ENCODE assay signal across 13 mouse cellular contexts in the genomic region with DNA sequence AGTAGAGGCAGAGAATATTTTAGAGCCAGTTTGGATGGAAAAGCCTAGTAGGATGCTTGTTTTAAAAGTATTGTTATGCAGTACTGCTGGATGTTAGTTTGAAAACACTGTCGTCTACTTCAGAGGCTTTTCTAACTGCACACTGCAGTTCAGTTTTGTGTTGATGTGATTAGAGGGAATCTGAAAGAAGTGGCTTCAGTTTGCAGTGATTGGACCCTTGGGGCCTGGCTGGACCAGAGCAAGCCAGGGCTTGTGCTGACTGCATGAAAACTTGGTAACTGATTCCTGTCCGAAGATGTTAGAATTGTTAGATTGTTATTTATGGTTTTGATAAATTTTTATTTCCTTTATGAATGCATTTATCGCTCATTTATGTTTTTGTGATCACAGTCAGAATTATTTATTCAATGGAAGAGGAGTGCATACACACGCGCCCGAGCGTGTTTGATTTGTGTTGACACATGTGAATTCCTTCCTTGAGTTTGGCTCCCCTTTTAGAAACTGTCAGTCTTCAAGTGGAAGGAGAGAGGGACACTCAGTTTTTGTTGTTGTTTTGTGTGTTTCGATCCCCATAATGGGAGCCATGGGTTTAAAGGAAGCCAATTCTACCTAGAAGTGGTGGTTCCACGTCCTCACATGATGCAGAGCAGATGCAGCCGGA.
A peak's percentile ranks its signal among the peaks of the same experiment; 100 is the strongest.
DNase-seq lines count a peak whose midpoint lies in the region; ATAC-seq and TF ChIP-seq lines count a peak whose summit lies in the region.
"Had no signal": no experiment of that assay in that cellular context is flagged by ENCODE, and none has a peak within 500 bp of the region (broad histone marks: within the 10 kb centered on the region; RNA-seq: fewer than 3 reads in every experiment).

No protein-coding gene starts in this region.

- H3K4me2 ChIP-seq in heart, postnatal 0 days (ENCODE audit: low read depth, low read length): peak overlapping the region; percentile 12; the same call in 1 of the 2 replicates
- no peak overlapping the region for H3K4me2 ChIP-seq in midbrain, embryonic 13.5 days (replicated peaks)
- H3K4me2 ChIP-seq: liver, embryonic 13.5 days had no signal

- WGBS in heart, postnatal 0 days: 56% methylated on average over 10 of the region's 10 CpGs
- WGBS in heart, adult 2 months: 65% methylated on average over 10 of the region's 10 CpGs
- 71% methylated on average over 10 of the region's 10 CpGs for WGBS in midbrain, embryonic 13.5 days

- H3K27me3 ChIP-seq in heart, postnatal 0 days (ENCODE audit: control insufficient read depth, insufficient read depth, low read length): no peaks in the 10 kb centered on the region
- no peaks in the 10 kb centered on the region for H3K27me3 ChIP-seq in heart, adult 2 months (ENCODE audit: control insufficient read depth, insufficient read depth, low read length)
- no peaks in the 10 kb centered on the region for H3K27me3 ChIP-seq in midbrain, embryonic 13.5 days
- H3K27me3 ChIP-seq: liver, embryonic 13.5 days had no signal

- no peaks in the 10 kb centered on the region for H3K79me2 ChIP-seq in heart, adult 2 months (replicated peaks; ENCODE audit: control insufficient read depth, insufficient read depth, low read length)

- TF ChIP-seq CTCF in heart, postnatal 0 days (IDR thresholded peaks at IDR 0.05; ENCODE audit: low read depth): no peak
- TF ChIP-seq CTCF in heart, adult 2 months (IDR thresholded peaks at IDR 0.05): no peak
- TF ChIP-seq CTCF in brain, embryonic 14.5 days (IDR thresholded peaks at IDR 0.05; ENCODE audit: borderline replicate concordance, extremely low read depth, insufficient read depth, insufficient read length): no peak
- TF ChIP-seq CTCF in embryonic fibroblast, embryonic 13.5 days (IDR thresholded peaks at IDR 0.05; ENCODE audit: borderline replicate concordance, insufficient read depth, low read length): no peak

- H3K9ac ChIP-seq in heart, postnatal 0 days (replicated peaks; ENCODE audit: low read depth, low read length): no peak overlapping the region
- H3K9ac ChIP-seq in heart, adult 2 months (ENCODE audit: low read depth, low read length): no peak overlapping the region
- H3K9ac ChIP-seq in midbrain, embryonic 13.5 days (replicated peaks): no peak overlapping the region
- H3K9ac ChIP-seq: liver, embryonic 13.5 days had no signal

- ATAC-seq in heart, postnatal 0 days (ENCODE audit: insufficient read depth, low read depth): no peak
- ATAC-seq in midbrain, embryonic 13.5 days: no peak
- ATAC-seq: CD4-positive, CD25-positive, alpha-beta regulatory T cell, adult 4 months had no signal

- H3K4me1 ChIP-seq in heart, postnatal 0 days (ENCODE audit: control insufficient read depth, insufficient read depth): peaks cover 15% of the 10 kb centered on the region; the same call in 1 of the 2 replicates
- peaks cover 1% of the 10 kb centered on the region; the same call in 1 of the 2 replicates for H3K4me1 ChIP-seq in heart, adult 2 months (ENCODE audit: control insufficient read depth, insufficient read depth, low read length)
- peaks cover 12% of the 10 kb centered on the region for H3K4me1 ChIP-seq in embryonic fibroblast, embryonic 13.5 days (ENCODE audit: control insufficient read depth, insufficient read depth, low read length)
- H3K4me1 ChIP-seq in midbrain, embryonic 13.5 days (replicated peaks): peaks cover 25% of the 10 kb centered on the region
- H3K4me1 ChIP-seq: liver, embryonic 13.5 days had no signal

- no peak for TF ChIP-seq EP300 in heart, postnatal 0 days (IDR thresholded peaks at IDR 0.05; ENCODE audit: low read depth)
- TF ChIP-seq EP300 in heart, adult 2 months (IDR thresholded peaks at IDR 0.05; ENCODE audit: insufficient read depth, low read depth, low read length): no peak

- H3K4me3 ChIP-seq in heart, postnatal 0 days (ENCODE audit: low read depth, low read length): no peak overlapping the region
- H3K4me3 ChIP-seq in heart, adult 2 months: no peak overlapping the region
- H3K4me3 ChIP-seq in embryonic fibroblast, embryonic 13.5 days (ENCODE audit: insufficient read depth, low read length): no peak overlapping the region
- H3K4me3 ChIP-seq in midbrain, embryonic 13.5 days (replicated peaks): no peak overlapping the region
- H3K4me3 ChIP-seq: liver, embryonic 13.5 days had no signal

- no peaks in the 10 kb centered on the region for H3K36me3 ChIP-seq in heart, postnatal 0 days (replicated peaks; ENCODE audit: control insufficient read depth, insufficient read depth, low read length)
- H3K36me3 ChIP-seq in heart, adult 2 months (ENCODE audit: control insufficient read depth, insufficient read depth, low read length): no peaks in the 10 kb centered on the region
- H3K36me3 ChIP-seq in midbrain, embryonic 13.5 days: no peaks in the 10 kb centered on the region
- H3K36me3 ChIP-seq: liver, embryonic 13.5 days had no signal

- no peak for DNase-seq in heart, postnatal 0 days (ENCODE audit: low spot score)
- no peak for DNase-seq in heart, adult 2 months
- DNase-seq in brain, embryonic 14.5 days (ENCODE audit: low read depth): peak; percentile 47
- no peak for DNase-seq in left cerebral cortex, postnatal 14 days (ENCODE audit: low spot score in 2 of 2)
- no peak for DNase-seq in frontal cortex, postnatal 36 days (ENCODE audit: low spot score in 2 of 2)
- DNase-seq: adrenal gland, postnatal 10 days; kidney, postnatal 14 days; liver, embryonic 13.5 days; thymus, postnatal 4 days had no signal

- no peak for TF ChIP-seq POLR2A in heart, adult 2 months (IDR thresholded peaks at IDR 0.05; ENCODE audit: insufficient read depth, low read depth, low read length)
- no peak for TF ChIP-seq POLR2A in brain, embryonic 14.5 days (IDR thresholded peaks at IDR 0.05; ENCODE audit: borderline replicate concordance, extremely low read depth, insufficient read depth, insufficient read length, poor library complexity, severe bottlenecking)
- no peak for TF ChIP-seq POLR2A in embryonic fibroblast, embryonic 13.5 days (IDR thresholded peaks at IDR 0.05; ENCODE audit: low read depth, low read length)

- H3K27ac ChIP-seq in heart, postnatal 0 days (ENCODE audit: low read depth): no peak overlapping the region; the same call in 1 of the 2 replicates
- no peak overlapping the region for H3K27ac ChIP-seq in heart, adult 2 months
- peak overlapping the region; percentile 36; the same call in 1 of the 2 replicates for H3K27ac ChIP-seq in embryonic fibroblast, embryonic 13.5 days (ENCODE audit: insufficient read depth, low read length)
- H3K27ac ChIP-seq in midbrain, embryonic 13.5 days: peak overlapping the region; percentile 5; the same call in 1 of the 2 replicates
- H3K27ac ChIP-seq: liver, embryonic 13.5 days; macrophage had no signal

- H3K9me3 ChIP-seq in heart, postnatal 0 days (replicated peaks; ENCODE audit: control insufficient read depth, low read length): no peaks in the 10 kb centered on the region
- no peaks in the 10 kb centered on the region for H3K9me3 ChIP-seq in midbrain, embryonic 13.5 days
- H3K9me3 ChIP-seq: liver, embryonic 13.5 days had no signal

- intact Hi-C loops in heart, adult 2 months (cut with DNase I): no loop called here
- intact Hi-C loops in left cerebral cortex, postnatal 14 days (cut with DNase I): no loop called here

Comparison
In these comparisons a context has a peak if more than half of its experiments do, and no peak if none do; other contexts are left out.
1. H3K27ac ChIP-seq: peak in embryonic fibroblast, embryonic 13.5 days (single experiment) and midbrain, embryonic 13.5 days (single experiment); none in heart, postnatal 0 days (single experiment) and heart, adult 2 months (single experiment).